Mouse (Mus musculus): ENCODE results near the gene Cpn2.
A peak's percentile ranks its signal among the peaks of the same experiment; 100 is the strongest.

Gene Cpn2

GRCm38 (mm10) chr16:30278406-30278805, 11.1 kb upstream of the Cpn2 start:
- DNase-seq = no peak

DNA sequence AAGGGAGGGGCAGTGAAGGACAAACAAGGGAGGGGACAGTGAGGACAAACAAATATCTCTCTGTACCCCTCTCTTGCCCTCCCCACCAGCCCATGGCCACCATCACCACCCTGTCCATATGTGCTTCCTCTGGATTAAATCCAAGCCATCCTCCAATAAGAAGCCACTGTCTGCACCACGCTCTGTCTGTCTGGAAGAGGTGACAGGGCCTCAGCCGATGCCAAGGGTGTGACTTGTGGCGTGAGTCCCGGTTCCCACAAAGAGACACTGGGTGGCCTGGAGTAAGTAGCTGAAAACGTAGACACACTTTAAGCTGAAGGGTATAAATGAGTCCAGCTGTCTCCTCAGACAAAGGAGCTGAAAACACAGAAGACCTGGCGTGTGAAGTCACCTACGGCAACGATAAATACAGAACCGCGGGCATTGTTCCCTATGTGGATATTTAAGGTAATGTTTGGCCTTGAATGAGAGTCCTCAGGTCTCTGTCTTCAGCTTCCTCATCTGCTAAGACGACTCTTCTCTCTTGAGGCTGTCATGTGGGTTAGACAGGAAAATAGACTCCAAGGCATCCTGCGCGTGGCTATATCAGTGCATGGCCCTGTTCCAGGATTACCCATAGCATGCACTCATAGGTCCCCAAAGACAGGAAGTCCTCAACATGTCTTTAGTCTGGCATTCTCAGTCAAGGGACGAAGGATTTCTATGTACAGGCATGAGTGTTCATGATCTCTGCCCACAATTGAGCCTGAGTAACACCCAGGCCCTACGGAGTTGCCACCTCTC, 8.4 kb upstream of the Cpn2 start:
- no peak for DNase-seq

- no peak for DNase-seq
Observed at GRCm38 (mm10) chr16:30273065-30273464, 5.8 kb upstream of the Cpn2 start.

DNA sequence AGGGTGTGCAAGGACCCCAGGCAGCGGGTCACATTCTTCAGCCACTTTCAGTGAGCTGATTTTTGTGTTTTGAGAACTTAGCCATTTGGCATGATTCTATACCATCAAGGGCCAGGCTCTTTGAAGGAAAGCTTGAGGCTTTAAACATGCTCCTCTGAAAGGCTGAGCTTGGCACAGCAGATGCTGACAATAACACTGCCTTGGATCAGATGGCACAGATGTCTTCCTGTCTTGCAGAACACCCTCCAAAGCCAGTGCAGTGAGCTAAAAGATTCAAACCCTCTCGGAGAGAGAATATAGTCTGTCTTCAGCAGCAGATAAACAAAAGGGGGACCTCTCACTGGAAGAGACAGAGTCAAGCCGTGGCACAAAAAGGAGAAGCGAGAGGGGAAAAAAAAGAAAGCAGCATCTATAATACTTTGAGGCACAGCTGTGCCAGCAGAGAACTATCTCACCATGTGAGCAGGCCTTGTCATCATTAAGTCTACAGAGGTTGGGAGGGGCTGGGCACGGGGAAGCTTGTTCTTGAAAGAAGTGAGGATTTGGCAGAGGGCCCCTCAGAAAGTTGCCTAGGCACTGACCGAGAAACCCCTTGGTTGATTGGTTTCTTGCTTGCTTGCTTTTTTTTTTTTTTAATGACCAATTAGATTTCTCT, 4.8 kb upstream of the Cpn2 start:
- DNase-seq = peak; percentile 32

GRCm38 (mm10) chr16:30271223-30271761, 4.0 kb upstream of the Cpn2 start:
- DNase-seq = no peak

DNA sequence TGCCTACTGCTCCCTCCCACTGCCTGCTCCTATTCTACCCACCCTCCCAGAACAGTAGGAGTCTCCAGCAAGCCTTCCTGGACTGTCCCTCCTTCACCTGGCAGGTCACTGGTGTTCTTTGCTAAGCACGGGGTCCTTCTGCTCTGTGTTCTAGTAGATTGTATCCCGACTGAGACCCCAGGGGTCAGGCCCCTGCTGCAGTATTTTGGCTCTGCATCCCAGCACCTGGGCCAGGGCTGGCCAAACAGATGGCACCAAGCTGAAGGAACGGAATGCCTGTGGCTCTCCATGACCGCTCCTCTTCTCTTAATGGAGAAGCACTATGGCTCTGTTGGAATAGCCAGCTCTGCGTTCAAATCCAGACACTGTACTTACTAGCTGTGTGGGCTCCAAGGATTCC, 738 bp downstream of the Cpn2 start:
- DNase-seq = no peak

DNA sequence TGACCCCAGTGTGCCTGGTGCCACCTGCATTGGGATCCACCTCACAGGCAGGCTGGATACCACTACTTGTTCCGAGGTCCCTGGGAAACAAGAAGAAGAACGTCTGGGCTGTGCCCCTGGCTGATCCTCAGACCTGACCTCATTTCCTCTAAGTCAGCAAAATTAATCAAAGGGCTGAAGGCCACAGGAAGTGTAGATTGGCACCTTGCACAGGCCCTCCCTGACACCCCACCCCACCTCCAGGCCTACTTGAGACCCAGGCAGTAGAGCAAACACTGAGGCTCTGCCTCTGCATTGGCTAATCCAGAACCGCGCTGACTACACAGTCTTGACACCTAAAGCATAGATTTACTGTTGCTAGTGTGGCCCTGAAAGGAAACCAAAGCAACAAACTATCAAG, 1.7 kb downstream of the Cpn2 start:
- DNase-seq = no peak

- DNase-seq = no peak
Observed at GRCm38 (mm10) chr16:30263156-30263555, 4.1 kb downstream of the Cpn2 start.

GRCm38 (mm10) chr16:30262664-30263063, 4.6 kb downstream of the Cpn2 start:
- peak; percentile 63 for DNase-seq

- DNase-seq = no peak
Observed at GRCm38 (mm10) chr16:30262157-30262556, 5.1 kb downstream of the Cpn2 start.

DNA sequence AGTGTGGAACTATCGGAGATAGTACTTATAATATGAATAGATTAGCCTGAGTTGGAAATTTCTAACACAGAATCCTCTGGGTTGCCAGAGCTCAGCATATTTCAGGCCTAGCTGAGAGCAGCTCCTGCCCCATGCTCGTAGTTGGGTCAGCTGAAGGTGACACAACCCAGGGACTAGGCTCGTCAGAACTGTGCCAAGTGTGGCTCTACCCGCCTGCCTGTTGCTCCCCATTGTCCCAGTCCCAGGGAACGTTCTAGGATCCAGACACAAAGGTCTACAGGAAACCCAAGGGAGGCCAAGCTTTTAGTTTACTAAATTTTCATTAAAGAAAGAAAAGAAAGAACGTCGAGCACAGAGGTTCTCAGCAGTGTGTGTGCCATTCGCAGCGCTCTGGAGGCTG, 6.0 kb downstream of the Cpn2 start:
- DNase-seq = no peak

DNA sequence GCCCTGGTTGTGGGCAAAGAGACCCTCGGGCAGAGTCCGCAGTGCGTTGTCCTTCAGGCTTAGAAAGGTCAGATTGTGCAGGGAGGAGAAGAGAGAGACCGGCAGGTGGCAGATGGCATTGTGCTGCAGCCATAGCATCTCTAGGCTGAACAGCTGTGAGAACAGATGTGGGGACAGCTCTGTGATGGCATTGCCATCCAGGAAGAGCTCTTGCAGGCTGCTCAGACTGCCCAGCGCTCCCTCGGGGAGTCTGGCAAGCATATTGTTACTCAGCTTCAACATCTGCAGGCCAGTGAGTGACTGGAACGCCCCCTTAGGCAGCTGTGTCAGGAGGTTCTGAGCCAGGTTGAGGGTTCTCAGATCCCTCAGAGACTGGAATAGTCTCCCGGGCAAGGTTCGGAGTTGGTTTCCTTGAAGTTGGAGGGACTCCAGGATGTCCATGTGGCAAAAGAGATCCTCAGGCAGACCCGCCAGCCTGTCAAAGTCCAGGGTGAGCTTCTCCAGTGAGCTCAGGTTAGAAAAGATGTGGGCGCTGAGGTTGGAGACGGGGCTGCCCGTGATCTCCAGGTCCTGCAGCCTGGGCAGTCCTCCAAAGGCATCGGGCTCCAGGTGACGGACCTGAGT, 7.2 kb downstream of the Cpn2 start:
- no peak for DNase-seq

- DNase-seq = no peak
Observed at GRCm38 (mm10) chr16:30259444-30259843, 7.9 kb downstream of the Cpn2 start.

- DNase-seq = no peak
Observed at GRCm38 (mm10) chr16:30258441-30258840, 8.9 kb downstream of the Cpn2 start.

- no peak for DNase-seq
Observed at GRCm38 (mm10) chr16:30257718-30258117, 9.6 kb downstream of the Cpn2 start.

DNA sequence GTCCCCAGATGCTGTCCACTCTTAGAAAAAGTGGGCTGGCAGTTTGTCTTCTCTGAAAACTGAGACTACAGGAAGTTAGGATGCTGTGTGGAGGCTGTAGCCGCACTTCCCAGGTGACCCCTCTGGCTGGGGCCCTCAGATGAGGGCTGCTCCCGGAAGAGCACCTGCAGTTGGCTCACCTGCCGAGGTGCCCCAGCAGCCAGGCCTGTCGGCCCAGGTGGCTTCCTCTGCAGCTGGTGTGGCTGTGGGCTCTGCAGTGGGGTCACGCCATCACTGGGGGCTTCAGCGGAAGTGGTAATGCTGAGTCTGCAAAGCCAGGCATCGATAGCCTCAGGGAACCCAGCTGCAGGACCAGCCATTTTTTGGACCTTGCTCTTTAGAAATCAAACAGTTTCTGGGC, 12.2 kb downstream of the Cpn2 start:
- peak; percentile 55 for DNase-seq

DNA sequence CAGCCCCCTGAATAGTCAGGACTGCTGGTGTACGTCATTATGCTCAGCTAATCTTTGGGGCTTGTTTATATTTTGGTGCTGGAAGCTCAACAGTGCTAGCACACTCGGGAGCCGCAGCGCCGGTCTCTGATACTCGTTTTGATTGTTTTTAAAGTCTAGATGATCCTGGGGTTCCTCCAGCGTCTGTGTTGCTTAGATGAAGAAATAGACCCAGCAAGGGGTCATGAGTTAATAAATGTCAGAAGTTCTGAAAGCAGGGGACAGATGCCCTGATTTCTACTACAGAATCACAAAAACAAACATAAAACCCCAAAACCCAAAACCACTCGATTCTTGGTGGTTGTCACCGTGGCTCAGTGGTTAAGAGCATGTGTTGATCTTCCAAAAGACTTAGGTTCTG, 13.4 kb downstream of the Cpn2 start:
- no peak for DNase-seq

GRCm38 (mm10) chr16:30253374-30253773, 13.9 kb downstream of the Cpn2 start:
- DNase-seq = no peak

- DNase-seq = peak; percentile 90
Observed at GRCm38 (mm10) chr16:30252003-30252418, 15.3 kb downstream of the Cpn2 start.

DNA sequence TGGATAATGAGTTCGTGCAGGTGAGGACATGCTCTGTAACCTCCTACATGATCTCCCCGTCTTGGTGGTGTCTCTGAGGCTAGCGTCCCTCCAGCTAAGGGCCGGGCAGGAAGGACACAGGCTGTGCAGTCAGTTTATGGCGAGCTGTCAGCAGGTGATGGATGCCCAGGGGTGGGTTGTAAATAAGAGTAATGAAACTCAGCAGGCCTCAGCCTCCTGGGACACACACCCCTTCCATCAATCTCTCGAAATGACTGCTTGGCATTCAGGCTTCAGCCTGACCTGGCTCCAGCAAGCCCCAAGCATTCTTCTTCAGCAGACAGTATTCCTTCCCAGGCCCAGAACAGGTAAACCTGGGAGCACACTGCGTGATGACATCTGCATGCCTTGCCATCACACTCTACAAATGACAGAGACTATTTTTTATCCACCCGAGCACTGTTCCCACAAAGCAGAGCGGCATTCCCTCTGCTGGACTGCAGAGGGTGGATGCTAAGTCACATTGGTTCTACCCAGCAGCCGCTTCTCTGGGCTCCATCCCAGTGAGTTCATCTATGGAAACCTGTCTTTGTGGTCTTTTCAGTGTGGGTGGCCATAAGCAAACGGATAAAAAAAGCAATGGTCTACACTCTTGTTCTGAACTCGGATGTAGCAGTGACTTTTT, 23.1 kb downstream of the Cpn2 start:
- DNase-seq = no peak

DNA sequence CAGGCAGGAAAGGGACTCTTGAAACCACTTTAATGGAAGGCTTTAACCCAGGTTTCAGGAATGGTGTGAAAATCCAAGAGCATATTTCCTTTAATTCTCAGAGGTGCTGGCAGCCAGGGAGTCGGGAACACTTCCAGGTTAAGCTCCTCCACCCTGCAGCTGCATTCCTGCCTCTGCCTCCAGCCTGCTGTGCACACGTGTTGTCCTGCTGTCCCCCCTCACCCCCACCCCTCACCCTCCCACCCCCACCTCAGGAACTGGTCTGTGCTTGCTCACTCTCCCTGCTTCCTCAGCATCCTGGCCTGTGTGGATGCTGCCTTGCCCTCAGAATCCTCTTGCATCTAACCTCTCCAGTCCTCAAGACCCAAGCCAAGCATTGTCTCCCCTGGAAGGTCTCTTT, 25.7 kb downstream of the Cpn2 start:
- DNase-seq = no peak

GRCm38 (mm10) chr16:30238791-30239190, 28.5 kb downstream of the Cpn2 start:
- DNase-seq = no peak

GRCm38 (mm10) chr16:30236091-30236699, 31.1 kb downstream of the Cpn2 start:
- DNase-seq = peak; percentile 88

Measured in thymus, postnatal 25 days (tissue).